Mouse (Mus musculus) CH12.LX (cell line): ENCODE results near the gene Dtd2.

Experiments used
- CHD2 ChIP-seq: IDR thresholded peaks from 2 replicates; pipeline ENCODE4 v1.6.1; 2011; ENCODE audit warnings: low read length, improper control_type of control experiment
- NRF1 ChIP-seq: IDR thresholded peaks from 2 replicates; pipeline ENCODE4 v1.6.1; 2014; ENCODE audit warnings: low read depth, mild to moderate bottlenecking, inconsistent platforms, low read length, improper control_type of control experiment, moderate library complexity
- POLR2AphosphoS2 ChIP-seq: IDR thresholded peaks from 2 replicates; pipeline ENCODE4 v1.6.1; 2011; ENCODE audit warnings: low read depth, low read length, improper control_type of control experiment
- RCOR1 ChIP-seq: conservative IDR thresholded peaks from 2 replicates; pipeline ENCODE4 v1.6.1; 2012; ENCODE audit warnings: low read depth, mild to moderate bottlenecking, inconsistent platforms, low read length, improper control_type of control experiment
- USF2 ChIP-seq: conservative IDR thresholded peaks from 2 replicates; pipeline ENCODE4 v1.6.1; 2011; ENCODE audit warnings: low read depth, low read length, improper control_type of control experiment

DNA sequence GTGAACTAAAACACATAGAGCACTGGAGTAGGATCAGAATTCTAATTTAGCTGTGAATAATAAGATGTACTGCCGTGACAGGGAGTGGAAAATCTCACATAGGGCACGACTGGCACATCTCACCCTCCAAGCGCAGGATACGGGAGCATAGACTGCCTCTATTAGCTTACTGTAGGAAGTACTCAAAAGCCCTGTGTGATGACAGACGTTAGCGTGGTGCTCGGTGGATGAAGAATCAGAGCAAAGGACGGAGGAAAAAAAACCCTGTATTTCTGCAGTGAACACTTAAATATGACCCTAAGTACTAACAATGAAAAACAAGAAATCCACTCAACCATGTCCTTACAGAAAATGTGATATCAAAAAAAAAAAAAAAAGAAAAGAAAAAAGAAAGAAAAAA lies 5.9 kb upstream of the Dtd2 start:
- TF ChIP-seq RCOR1 (no peak), POLR2AphosphoS2 (no peak), USF2 (no peak), CHD2 (no peak), NRF1 (no peak)
